Mouse (Mus musculus) gastrocnemius, postnatal 14 days (tissue): ENCODE results near the gene Tmem127. TPM values are rescaled to one million over a fixed set of nuclear protein-coding genes. Genes with fewer than 3 reads are reported as not detected.

ENCODE experiments used
- DNase-seq: peaks from one replicate; pipeline ENCODE4 v3.0.0; 2021; ENCODE audit warnings: mixed read lengths
- intact Hi-C: fragments of 180-260 bp; cut with DNase I; formaldehyde crosslinking; loops from one replicate; pipeline ENCODE4 v1.15.1; 2025; ENCODE audit warnings: low total_unique reads
- total RNA-seq, 2 experiments: library from RNA; stranded (reverse); gene quantifications; 2 replicates each; pipeline ENCODE4 v1.2.3; 2021

The Tmem127 gene
- total RNA-seq, 2 experiments from 2014 or later, result 24.0 to 28.9 TPM

GRCm38 (mm10) chr2:127306123-127306522, 58.4 kb downstream of the Tmem127 start:
- intact Hi-C loops, result loop anchor here (5.0 kb wide), 1 partner anchor 36 kb away; no protein-coding TSS in a partner anchor
- no peak for DNase-seq

- DNase-seq, result no peak
- intact Hi-C loops, result loop anchor here (5.0 kb wide), 1 partner anchor 35 kb away; no protein-coding TSS in a partner anchor
These were observed 59.5 kb downstream of the Tmem127 start for GRCm38 (mm10) chr2:127307179-127307578.

- intact Hi-C loops, result loop anchor here (5.0 kb wide), 1 partner anchor 34 kb away; no protein-coding TSS in a partner anchor
These were observed 61.0 kb downstream of the Tmem127 start for GRCm38 (mm10) chr2:127308660-127309059.

GRCm38 (mm10) chr2:127310246-127310645, 62.5 kb downstream of the Tmem127 start:
- intact Hi-C loops, result no loop called here
- no peak for DNase-seq

More at GRCm38 (mm10) chr2:127308660-127309059, 61.0 kb downstream of the Tmem127 start:
- no peak for DNase-seq

- intact Hi-C loops, result no loop called here
- DNase-seq, result no peak
These were observed 63.0 kb downstream of the Tmem127 start for GRCm38 (mm10) chr2:127310685-127311084.

Other genes with a start within 250 kb of the Tmem127 start
- 1 to 10 TPM; 6.6 to 7.4 TPM for gene Ap4e1, start 239.2 kb upstream of the Tmem127 start, total RNA-seq
- 10 to 100 TPM; 13.2 to 16.4 TPM for gene Blvra, start 177.2 kb upstream of the Tmem127 start, total RNA-seq
- 1 to 10 TPM; 4.5 to 6.6 TPM for gene Ncaph, start 114.0 kb upstream of the Tmem127 start, total RNA-seq
- gene Itpripl1, start 104.5 kb upstream of the Tmem127 start, total RNA-seq, result 1 to 10 TPM; 5.0 to 9.4 TPM
- gene 1810024B03Rik, start 39.6 kb upstream of the Tmem127 start, total RNA-seq, result under 1 TPM; 0.66 to 0.72 TPM
- 10 to 100 TPM; 33.0 to 34.6 TPM for gene Snrnp200, start 39.5 kb upstream of the Tmem127 start, total RNA-seq
- 10 to 100 TPM; 44.5 to 47.9 TPM for gene Ciao1, start 92 bp upstream of the Tmem127 start, total RNA-seq
- gene Stard7, start 22.3 kb downstream of the Tmem127 start, total RNA-seq, result 10 to 100 TPM; 86.8 to 98.4 TPM
- 1 to 10 TPM; 1.6 TPM for gene Dusp2, start 88.3 kb downstream of the Tmem127 start, total RNA-seq
- not detected for gene Astl, start 90.7 kb downstream of the Tmem127 start, total RNA-seq
- gene Adra2b, start 115.3 kb downstream of the Tmem127 start, total RNA-seq, result 1 to 10 TPM; 1.2 to 2.4 TPM
- not detected for gene Gpat2, start 177.3 kb downstream of the Tmem127 start, total RNA-seq
- gene Fahd2a, start 196.7 kb downstream of the Tmem127 start, total RNA-seq, result 10 to 100 TPM; 14.5 to 17.5 TPM